Mouse (Mus musculus) adrenal gland, adult 18-20 months (tissue): Measurements from ENCODE around the gene Prpf38a. TPM values are rescaled to one million over a fixed set of nuclear protein-coding genes. Genes with fewer than 3 reads are reported as not detected.

Source experiments
- total RNA-seq, 2 experiments: library from RNA; stranded (reverse); gene quantifications; 1 replicate in 1 of 2; 2 replicates in 1 of 2; pipeline ENCODE4 v1.2.3; 2021

Prpf38a gene
- total RNA-seq, 2 experiments from 2014 or later = 23.4 to 25.9 TPM

Other genes starting within 250 kb of the Prpf38a start
- gene Shisal2a, start 196.0 kb downstream of the Prpf38a start, total RNA-seq = 1 to 10 TPM; 3.2 to 7.0 TPM
- gene Gpx7, start 172.4 kb downstream of the Prpf38a start, total RNA-seq = 1 to 10 TPM; 4.3 TPM
- 10 to 100 TPM; 16.7 to 20.0 TPM for gene Tut4, start 119.9 kb downstream of the Prpf38a start, total RNA-seq
- gene Orc1, start 87 bp upstream of the Prpf38a start, total RNA-seq = under 1 TPM; 0.10 to 0.29 TPM
- gene Cc2d1b, start 40.6 kb upstream of the Prpf38a start, total RNA-seq = 10 to 100 TPM; 33.4 to 44.0 TPM
- gene 3110021N24Rik, start 140.3 kb upstream of the Prpf38a start, total RNA-seq = 1 to 10 TPM in 1 of 2 experiments, under 1 TPM in 1; 0.38 to 1.2 TPM
- gene Zfyve9, start 201.5 kb upstream of the Prpf38a start, total RNA-seq = 10 to 100 TPM; 22.3 to 26.9 TPM